ENCODE assay signal across 9 mouse cellular contexts in the genomic region with DNA sequence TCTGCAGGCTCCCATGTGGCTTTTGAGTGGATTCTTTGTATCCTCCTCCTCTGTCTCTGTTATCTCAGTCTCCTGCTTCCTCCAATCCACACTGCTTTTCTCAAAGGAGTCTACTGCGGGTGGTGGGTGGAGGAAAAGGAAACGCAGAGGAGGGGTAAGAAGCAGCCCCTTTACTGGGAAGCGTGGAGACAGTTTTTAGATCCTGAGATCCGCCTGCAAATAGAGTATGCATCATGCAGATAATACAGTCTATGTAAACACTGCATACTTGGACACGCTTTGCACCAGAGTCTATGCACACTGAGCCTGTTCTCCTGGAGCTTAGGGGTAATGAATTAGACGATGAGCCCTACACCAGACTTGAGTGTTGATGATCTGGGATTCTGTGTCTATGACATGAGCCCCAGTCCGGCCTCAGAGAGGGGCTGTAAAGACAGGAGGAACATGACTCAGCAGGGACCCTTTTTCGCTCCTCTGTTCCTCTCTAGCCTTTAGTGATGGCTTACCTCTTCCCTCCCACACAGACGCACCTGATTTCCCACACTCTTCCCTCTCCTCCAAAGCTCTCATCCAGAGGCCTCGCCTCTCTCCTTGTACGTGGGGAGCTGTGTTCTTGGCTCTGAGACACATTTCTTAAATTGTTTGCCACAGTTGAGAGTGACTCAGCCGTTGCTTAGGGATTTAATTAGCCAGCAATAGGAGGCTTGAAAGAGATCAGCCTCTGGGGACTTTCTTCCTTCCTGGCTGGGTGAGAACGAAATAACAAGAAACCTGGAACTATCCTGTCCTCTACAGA.
DNase-seq lines count a peak whose midpoint lies in the region; ATAC-seq and TF ChIP-seq lines count a peak whose summit lies in the region.
"Had no signal": no experiment of that assay in that cellular context is flagged by ENCODE, and none has a peak within 500 bp of the region (broad histone marks: within the 10 kb centered on the region; RNA-seq: fewer than 3 reads in every experiment).

No protein-coding gene starts in this region.

- no peaks in the 10 kb centered on the region for H3K36me3 ChIP-seq in liver, adult 2 months (ENCODE audit: control insufficient read depth, insufficient read depth, low read length)
- no peaks in the 10 kb centered on the region for H3K36me3 ChIP-seq in forebrain, postnatal 0 days (ENCODE audit: insufficient read depth)
- H3K36me3 ChIP-seq in hindbrain, postnatal 0 days (ENCODE audit: insufficient read depth, low read length) = no peaks in the 10 kb centered on the region
- no peaks in the 10 kb centered on the region for H3K36me3 ChIP-seq in liver, embryonic 13.5 days
- H3K36me3 ChIP-seq: limb, embryonic 12.5 days had no signal

- ATAC-seq in forebrain, postnatal 0 days = peak; percentile 77
- ATAC-seq in hindbrain, postnatal 0 days = peak; percentile 74
- peak; percentile 27 for ATAC-seq in liver, embryonic 13.5 days (ENCODE audit: low read depth)

- DNase-seq in liver, adult 2 months (ENCODE audit: extremely low read depth, low read depth, low spot score) = no peak
- DNase-seq in liver = no peak
- peak; percentile 55 for DNase-seq in forebrain, postnatal 0 days
- DNase-seq in hindbrain, postnatal 0 days (ENCODE audit: low spot score) = peak; percentile 83
- no peak for DNase-seq in liver, embryonic 13.5 days
- DNase-seq in skeletal muscle tissue, adult 2 months (ENCODE audit: low read depth, low spot score) = peak; percentile 74
- no peak for DNase-seq in thymus, postnatal 36 days
- DNase-seq in thymus, adult 18-20 months = no peak

- no peak overlapping the region for H3K4me3 ChIP-seq in liver, adult 2 months (ENCODE audit: insufficient read depth, low read depth, low read length)
- no peak overlapping the region for H3K4me3 ChIP-seq in forebrain, postnatal 0 days (ENCODE audit: low read depth, low read length)
- no peak overlapping the region for H3K4me3 ChIP-seq in hindbrain, postnatal 0 days (ENCODE audit: low read length)
- no peak overlapping the region for H3K4me3 ChIP-seq in liver, embryonic 13.5 days (replicated peaks)
- H3K4me3 ChIP-seq: limb, embryonic 12.5 days had no signal

- H3K9ac ChIP-seq in liver, adult 2 months (ENCODE audit: low read depth, low read length) = no peak overlapping the region
- no peak overlapping the region; the same call in 1 of the 2 replicates for H3K9ac ChIP-seq in forebrain, postnatal 0 days
- no peak overlapping the region for H3K9ac ChIP-seq in hindbrain, postnatal 0 days (replicated peaks; ENCODE audit: low read length)
- no peak overlapping the region for H3K9ac ChIP-seq in liver, embryonic 13.5 days
- H3K9ac ChIP-seq: limb, embryonic 12.5 days had no signal

- H3K27me3 ChIP-seq in liver, adult 2 months (ENCODE audit: control insufficient read depth, insufficient read depth, low read length) = no peaks in the 10 kb centered on the region
- H3K27me3 ChIP-seq in forebrain, postnatal 0 days (ENCODE audit: insufficient read depth, low read length) = no peaks in the 10 kb centered on the region
- H3K27me3 ChIP-seq in hindbrain, postnatal 0 days (ENCODE audit: insufficient read depth, low read length) = no peaks in the 10 kb centered on the region
- H3K27me3 ChIP-seq in liver, embryonic 13.5 days = no peaks in the 10 kb centered on the region
- H3K27me3 ChIP-seq: limb, embryonic 12.5 days had no signal

- H3K9me3 ChIP-seq in forebrain, postnatal 0 days (ENCODE audit: low read length) = no peaks in the 10 kb centered on the region
- H3K9me3 ChIP-seq in hindbrain, postnatal 0 days (ENCODE audit: low read length) = no peaks in the 10 kb centered on the region
- H3K9me3 ChIP-seq in liver, embryonic 13.5 days (replicated peaks) = no peaks in the 10 kb centered on the region
- H3K9me3 ChIP-seq: limb, embryonic 12.5 days had no signal

- 0 out of 2 replicates have a peak overlapping the region, but pooled peaks have one; percentile 24 for H3K27ac ChIP-seq in liver, adult 2 months (replicated peaks; ENCODE audit: insufficient read depth, low read depth, low read length)
- H3K27ac ChIP-seq in forebrain, postnatal 0 days (ENCODE audit: low read depth, low read length) = 0 out of 2 replicates have a peak overlapping the region, but pooled peaks have one; percentile 4
- H3K27ac ChIP-seq in hindbrain, postnatal 0 days = peak overlapping the region; percentile 78
- H3K27ac ChIP-seq in liver, embryonic 13.5 days = peak overlapping the region; percentile 26
- H3K27ac ChIP-seq: limb, embryonic 12.5 days had no signal

- no peaks in the 10 kb centered on the region for H3K79me2 ChIP-seq in liver, adult 2 months (ENCODE audit: control insufficient read depth, insufficient read depth, low read length)

- WGBS in liver, adult 2 months = 67% methylated on average over 13 of the region's 13 CpGs
- 22% methylated on average over 13 of the region's 13 CpGs for WGBS in forebrain, postnatal 0 days
- 18% methylated on average over 13 of the region's 13 CpGs for WGBS in hindbrain, postnatal 0 days
- WGBS in liver, embryonic 13.5 days (ENCODE audit: insufficient replicate concordance) = 15% methylated on average over 13 of the region's 13 CpGs

- H3K4me2 ChIP-seq in forebrain, postnatal 0 days (ENCODE audit: low read depth) = no peak overlapping the region
- no peak overlapping the region for H3K4me2 ChIP-seq in hindbrain, postnatal 0 days (ENCODE audit: low read depth, low read length)
- peak overlapping the region; percentile 7; the same call in 1 of the 2 replicates for H3K4me2 ChIP-seq in liver, embryonic 13.5 days
- H3K4me2 ChIP-seq: limb, embryonic 12.5 days had no signal

- peaks cover 6% of the 10 kb centered on the region for H3K4me1 ChIP-seq in liver, adult 2 months (ENCODE audit: control insufficient read depth, insufficient read depth, low read length)
- no peaks in the 10 kb centered on the region for H3K4me1 ChIP-seq in forebrain, postnatal 0 days (ENCODE audit: insufficient read depth)
- peaks cover 8% of the 10 kb centered on the region for H3K4me1 ChIP-seq in hindbrain, postnatal 0 days (ENCODE audit: insufficient read depth, low read length)
- H3K4me1 ChIP-seq in liver, embryonic 13.5 days (replicated peaks) = peaks cover 32% of the 10 kb centered on the region
- H3K4me1 ChIP-seq: limb, embryonic 12.5 days had no signal

- TF ChIP-seq CTCF in liver, adult 2 months (IDR thresholded peaks at IDR 0.05; ENCODE audit: low read depth, low read length) = no peak
- no peak for TF ChIP-seq CTCF in forebrain, postnatal 0 days (IDR thresholded peaks at IDR 0.05; ENCODE audit: low read depth)
- no peak for TF ChIP-seq CTCF in hindbrain, postnatal 0 days (IDR thresholded peaks at IDR 0.05; ENCODE audit: low read depth)

- TF ChIP-seq POLR2A in liver, adult 2 months (IDR thresholded peaks at IDR 0.05; ENCODE audit: extremely low read depth, insufficient read depth, low read length) = no peak

Comparison
In these comparisons a context has a peak if more than half of its experiments do, and no peak if none do; other contexts are left out.
1. DNase-seq: peak in forebrain, postnatal 0 days (single experiment), hindbrain, postnatal 0 days (single experiment) and skeletal muscle tissue, adult 2 months (single experiment); none in liver, adult 2 months (single experiment), liver (single experiment), liver, embryonic 13.5 days (single experiment), thymus, postnatal 36 days (0 of 2) and thymus, adult 18-20 months (0 of 2).
2. H3K27ac ChIP-seq: peak in every context shown above with its lines; median percentile 78 in hindbrain, postnatal 0 days; 26 in liver, embryonic 13.5 days; 24 in liver, adult 2 months; 4 in forebrain, postnatal 0 days.
3. ATAC-seq: peak in every context shown above with its lines; median percentile 77 in forebrain, postnatal 0 days; 74 in hindbrain, postnatal 0 days; 27 in liver, embryonic 13.5 days.